8 mouse cellular contexts compared by ENCODE assay signal in genomic region chr3:94953384-94953763, GRCm38 (mm10). TPM values are rescaled to one million over a fixed set of nuclear protein-coding genes. Genes with fewer than 3 reads are reported as not detected.
DNase-seq lines count a peak whose midpoint lies in the region; ATAC-seq and TF ChIP-seq lines count a peak whose summit lies in the region.

No protein-coding gene starts in this region.

- WGBS in heart, embryonic 12.5 days: 19% methylated on average over 9 of the region's 9 CpGs
- WGBS in forebrain, embryonic 15.5 days: 13% methylated on average over 9 of the region's 9 CpGs
- 10% methylated on average over 9 of the region's 9 CpGs for WGBS in liver, postnatal 0 days (ENCODE audit: insufficient replicate concordance)

- H3K9me3 ChIP-seq in heart, embryonic 12.5 days (replicated peaks): no peaks in the 10 kb centered on the region
- H3K9me3 ChIP-seq in ES-Bruce4 (replicated peaks; ENCODE audit: control insufficient read depth, insufficient read depth, low read length, poor library complexity, severe bottlenecking): no peaks in the 10 kb centered on the region
- no peaks in the 10 kb centered on the region for H3K9me3 ChIP-seq in forebrain, embryonic 15.5 days
- no peaks in the 10 kb centered on the region for H3K9me3 ChIP-seq in liver, postnatal 0 days (ENCODE audit: low read length)

- TF ChIP-seq POLR2A in ES-Bruce4 (IDR thresholded peaks at IDR 0.05; ENCODE audit: insufficient read depth, low read length): no peak

- H3K4me2 ChIP-seq in heart, embryonic 12.5 days: peak overlapping the region; percentile 77
- H3K4me2 ChIP-seq in forebrain, embryonic 15.5 days (replicated peaks): peak overlapping the region; percentile 63
- peak overlapping the region; percentile 96 for H3K4me2 ChIP-seq in liver, postnatal 0 days (ENCODE audit: low read depth, low read length)

- peak overlapping the region; percentile 48; the same call in 1 of the 2 replicates for H3K27ac ChIP-seq in heart, embryonic 12.5 days (ENCODE audit: poor library complexity, severe bottlenecking)
- peak overlapping the region; percentile 34; the same call in 1 of the 2 replicates for H3K27ac ChIP-seq in ES-Bruce4 (ENCODE audit: insufficient read depth, low read length)
- peak overlapping the region; percentile 93 for H3K27ac ChIP-seq in forebrain, embryonic 15.5 days (replicated peaks)
- H3K27ac ChIP-seq in liver, postnatal 0 days (ENCODE audit: low read depth): peak overlapping the region; percentile 85

- no peak for TF ChIP-seq EP300 in ES-Bruce4 (IDR thresholded peaks at IDR 0.05; ENCODE audit: insufficient read depth, low read depth, low read length)
- no peak for TF ChIP-seq EP300 in liver, postnatal 0 days (IDR thresholded peaks at IDR 0.05; ENCODE audit: low read depth)

- intact Hi-C loops in heart, postnatal 36 days (cut with DNase I): no loop called here

- H3K36me3 ChIP-seq in heart, embryonic 12.5 days: peaks cover 29% of the 10 kb centered on the region
- H3K36me3 ChIP-seq in ES-Bruce4 (ENCODE audit: control insufficient read depth, insufficient read depth, low read length, poor library complexity, severe bottlenecking): peaks cover 26% of the 10 kb centered on the region
- H3K36me3 ChIP-seq in forebrain, embryonic 15.5 days: peaks cover 11% of the 10 kb centered on the region
- peaks cover 27% of the 10 kb centered on the region for H3K36me3 ChIP-seq in liver, postnatal 0 days (replicated peaks; ENCODE audit: insufficient read depth, low read length)

- ATAC-seq in heart, embryonic 12.5 days (ENCODE audit: insufficient number of reproducible peaks, low FRiP score): peak; percentile 2; the same call in 1 of the 2 replicates
- ATAC-seq in forebrain, embryonic 15.5 days (replicated peaks): peak; percentile 28; the same call in 1 of the 2 replicates
- ATAC-seq in liver, postnatal 0 days: no peak

- DNase-seq in heart, postnatal 36 days: no peak
- no peak for DNase-seq in liver, postnatal 0 days
- no peak for DNase-seq in gastrocnemius, postnatal 4 days (ENCODE audit: low spot score in 2 of 2)
- no peak for DNase-seq in right cerebral cortex, postnatal 4 days
- DNase-seq in layer of hippocampus, postnatal 10 days (ENCODE audit: low spot score in 2 of 2): no peak

- peak overlapping the region; percentile 81 for H3K4me3 ChIP-seq in heart, embryonic 12.5 days
- peak overlapping the region; percentile 72 for H3K4me3 ChIP-seq in ES-Bruce4 (ENCODE audit: low read depth, low read length)
- peak overlapping the region; percentile 74 for H3K4me3 ChIP-seq in forebrain, embryonic 15.5 days
- H3K4me3 ChIP-seq in liver, postnatal 0 days (ENCODE audit: low read depth, low read length): peak overlapping the region; percentile 87

- H3K9ac ChIP-seq in heart, embryonic 12.5 days: peak overlapping the region; percentile 72; the same call in 1 of the 2 replicates
- H3K9ac ChIP-seq in ES-Bruce4 (ENCODE audit: low read depth, poor library complexity, severe bottlenecking): peak overlapping the region; percentile 92
- H3K9ac ChIP-seq in forebrain, embryonic 15.5 days (replicated peaks): peak overlapping the region; percentile 82
- peak overlapping the region; percentile 70 for H3K9ac ChIP-seq in liver, postnatal 0 days (replicated peaks)

- TF ChIP-seq CTCF in ES-Bruce4 (IDR thresholded peaks at IDR 0.05; ENCODE audit: low read depth, low read length): no peak
- no peak for TF ChIP-seq CTCF in liver, postnatal 0 days (IDR thresholded peaks at IDR 0.05; ENCODE audit: low read depth)

- H3K4me1 ChIP-seq in heart, embryonic 12.5 days (replicated peaks): peaks cover 24% of the 10 kb centered on the region
- no peaks in the 10 kb centered on the region for H3K4me1 ChIP-seq in ES-Bruce4 (ENCODE audit: control insufficient read depth, insufficient read depth, low read length)
- peaks cover 23% of the 10 kb centered on the region for H3K4me1 ChIP-seq in forebrain, embryonic 15.5 days
- peaks cover 16% of the 10 kb centered on the region for H3K4me1 ChIP-seq in liver, postnatal 0 days (ENCODE audit: insufficient read depth)

- no peaks in the 10 kb centered on the region for H3K27me3 ChIP-seq in heart, embryonic 12.5 days (replicated peaks)
- no peaks in the 10 kb centered on the region for H3K27me3 ChIP-seq in ES-Bruce4 (ENCODE audit: control insufficient read depth, insufficient read depth, low read length, poor library complexity, severe bottlenecking)
- H3K27me3 ChIP-seq in forebrain, embryonic 15.5 days: no peaks in the 10 kb centered on the region
- no peaks in the 10 kb centered on the region for H3K27me3 ChIP-seq in liver, postnatal 0 days (ENCODE audit: insufficient read depth, low read length)

RNA-seq across cellular contexts. Expression of gene Rfx5, which starts 0.5 kb away (rescaled TPM):
- 8.7 and 9.5 TPM in 2 replicates for polyA plus RNA-seq in heart, embryonic 12.5 days (2016; fragmentation: Nextera tagmentation; extraction: Ambion mirVana)
- total RNA-seq in heart, postnatal 36 days (2021): 1 to 10 TPM; 4.4 to 6.5 TPM
- 24.8 and 25.1 TPM in 2 replicates for polyA plus RNA-seq in ES-Bruce4 (2011; ENCODE audit: insufficient read depth, insufficient read length, low read depth, missing spikeins)
- 5.4 and 6.0 TPM in 2 replicates for polyA plus RNA-seq in forebrain, embryonic 15.5 days (2015; fragmentation: Nextera tagmentation; extraction: Ambion mirVana)
- 1.1 and 1.2 TPM in 2 replicates for polyA plus RNA-seq in liver, postnatal 0 days (2015; fragmentation: Nextera tagmentation; extraction: Ambion mirVana)
- total RNA-seq in gastrocnemius, postnatal 4 days (2021): 10 to 100 TPM; 14.7 to 16.8 TPM
- total RNA-seq in layer of hippocampus, postnatal 10 days (2021): 10 to 100 TPM; 20.1 to 21.3 TPM

RNA-seq across cellular contexts. Expression of gene Selenbp1, which starts 20.5 kb away (rescaled TPM):
- polyA plus RNA-seq in heart, embryonic 12.5 days (2016; fragmentation: Nextera tagmentation; extraction: Ambion mirVana): 42.3 and 43.9 TPM in 2 replicates
- 100 to 1,000 TPM; 110 to 122 TPM for total RNA-seq in heart, postnatal 36 days (2021)
- polyA plus RNA-seq in ES-Bruce4 (2011; ENCODE audit: insufficient read depth, insufficient read length, low read depth, missing spikeins): 0.68 and 1.3 TPM in 2 replicates
- 9.5 and 11.6 TPM in 2 replicates for polyA plus RNA-seq in forebrain, embryonic 15.5 days (2015; fragmentation: Nextera tagmentation; extraction: Ambion mirVana)
- 129 and 135 TPM in 2 replicates for polyA plus RNA-seq in liver, postnatal 0 days (2015; fragmentation: Nextera tagmentation; extraction: Ambion mirVana)
- 10 to 100 TPM; 14.8 to 15.4 TPM for total RNA-seq in gastrocnemius, postnatal 4 days (2021)
- 1 to 10 TPM; 4.8 to 5.2 TPM for total RNA-seq in layer of hippocampus, postnatal 10 days (2021)

RNA-seq across cellular contexts. Expression of gene Pi4kb, which starts 21.2 kb away (rescaled TPM):
- polyA plus RNA-seq in heart, embryonic 12.5 days (2016; fragmentation: Nextera tagmentation; extraction: Ambion mirVana): 18.0 and 20.3 TPM in 2 replicates
- 10 to 100 TPM; 24.6 to 30.3 TPM for total RNA-seq in heart, postnatal 36 days (2021)
- 11.3 and 12.8 TPM in 2 replicates for polyA plus RNA-seq in ES-Bruce4 (2011; ENCODE audit: insufficient read depth, insufficient read length, low read depth, missing spikeins)
- polyA plus RNA-seq in forebrain, embryonic 15.5 days (2015; fragmentation: Nextera tagmentation; extraction: Ambion mirVana): 24.9 and 27.1 TPM in 2 replicates
- polyA plus RNA-seq in liver, postnatal 0 days (2015; fragmentation: Nextera tagmentation; extraction: Ambion mirVana): 5.4 and 6.5 TPM in 2 replicates
- 10 to 100 TPM; 47.5 to 49.3 TPM for total RNA-seq in gastrocnemius, postnatal 4 days (2021)
- total RNA-seq in layer of hippocampus, postnatal 10 days (2021): 10 to 100 TPM; 46.5 to 50.7 TPM

Comparison
In these comparisons a context has a peak if more than half of its experiments do, and no peak if none do; other contexts are left out.
1. H3K27ac ChIP-seq: peak in every context shown above with its lines; median percentile 93 in forebrain, embryonic 15.5 days; 85 in liver, postnatal 0 days; 48 in heart, embryonic 12.5 days; 34 in ES-Bruce4.